22 mouse cellular contexts compared by ENCODE assay signal in the genomic region with DNA sequence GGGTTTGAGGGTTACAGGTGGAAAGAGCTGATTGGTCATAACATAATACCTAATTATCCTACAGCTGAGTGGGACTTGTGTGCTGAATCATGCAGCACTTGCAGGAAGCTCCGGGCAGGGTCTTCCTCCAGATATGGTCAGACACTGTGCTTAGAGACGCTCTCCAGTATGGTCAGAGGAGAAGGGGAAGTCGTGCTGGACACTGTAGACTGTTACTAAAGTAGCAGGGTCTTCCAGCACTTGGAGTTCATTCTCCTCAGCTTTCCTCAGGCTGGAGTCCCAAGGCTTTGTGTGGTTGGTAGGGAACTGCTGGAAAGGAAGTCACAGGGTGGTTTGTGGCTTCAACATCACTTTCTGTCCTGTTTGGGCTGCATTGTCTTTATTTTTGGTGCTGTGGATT. TPM values are rescaled to one million over a fixed set of nuclear protein-coding genes. Genes with fewer than 3 reads are reported as not detected.
DNase-seq lines count a peak whose midpoint lies in the region; ATAC-seq and TF ChIP-seq lines count a peak whose summit lies in the region.
"Had no signal": no experiment of that assay in that cellular context is flagged by ENCODE, and none has a peak within 500 bp of the region (broad histone marks: within the 10 kb centered on the region; RNA-seq: fewer than 3 reads in every experiment).

No protein-coding gene starts in this region.

- no peak for DNase-seq in left cerebral cortex, adult 2 months (ENCODE audit: extremely low spot score in 1 of 2, low spot score in 2 of 2)
- no peak for DNase-seq in left cerebral cortex, postnatal 14 days (ENCODE audit: low spot score in 2 of 2)
- DNase-seq in liver, postnatal 0 days = no peak
- DNase-seq in spleen, postnatal 36 days (ENCODE audit: low spot score in 2 of 2) = no peak
- no peak for DNase-seq in cerebellum, adult 18-20 months
- no peak for DNase-seq in left cerebral cortex, adult 11 months (ENCODE audit: low spot score)
- DNase-seq: B cell, adult 2 months; cerebellum, adult 9-10 months; gastrocnemius, postnatal 10 days; heart, adult 2 months; heart, postnatal 36 days; layer of hippocampus, postnatal 36 days; left cerebral cortex, postnatal 4 days; right cerebral cortex, postnatal 25 days; thymus, postnatal 14 days had no signal

- no peak for TF ChIP-seq POLR2A in cortical plate, adult 2 months (IDR thresholded peaks at IDR 0.05; ENCODE audit: extremely low read depth, insufficient read depth, low read length)

- no peak for TF ChIP-seq CTCF in left cerebral cortex, adult 2 months (IDR thresholded peaks at IDR 0.05)
- TF ChIP-seq CTCF in cortical plate, adult 2 months (IDR thresholded peaks at IDR 0.05; ENCODE audit: extremely low read depth, insufficient read depth, low read length) = no peak
- TF ChIP-seq CTCF in liver, postnatal 0 days (IDR thresholded peaks at IDR 0.05; ENCODE audit: low read depth) = no peak

- H3K4me3 ChIP-seq in left cerebral cortex, adult 2 months = no peak overlapping the region
- no peak overlapping the region for H3K4me3 ChIP-seq in cortical plate, adult 2 months (ENCODE audit: insufficient read depth, low read length)
- H3K4me3 ChIP-seq in liver, postnatal 0 days (ENCODE audit: low read depth, low read length) = no peak overlapping the region
- H3K4me3 ChIP-seq: forebrain, embryonic 12.5 days; heart, adult 2 months; hindbrain, embryonic 15.5 days; intestine, embryonic 15.5 days; liver, embryonic 15.5 days; midbrain, embryonic 10.5 days had no signal

- no peaks in the 10 kb centered on the region for H3K9me3 ChIP-seq in liver, postnatal 0 days (ENCODE audit: low read length)
- H3K9me3 ChIP-seq: forebrain, embryonic 12.5 days; hindbrain, embryonic 15.5 days; intestine, embryonic 15.5 days; liver, embryonic 15.5 days; midbrain, embryonic 10.5 days had no signal

- H3K4me2 ChIP-seq in liver, postnatal 0 days (ENCODE audit: low read depth, low read length) = no peak overlapping the region
- H3K4me2 ChIP-seq: forebrain, embryonic 12.5 days; hindbrain, embryonic 15.5 days; intestine, embryonic 15.5 days; liver, embryonic 15.5 days had no signal

- H3K36me3 ChIP-seq in liver, postnatal 0 days (replicated peaks; ENCODE audit: insufficient read depth, low read length) = no peaks in the 10 kb centered on the region
- H3K36me3 ChIP-seq: forebrain, embryonic 12.5 days; intestine, embryonic 15.5 days; liver, embryonic 15.5 days had no signal

- TF ChIP-seq EP300 in liver, postnatal 0 days (IDR thresholded peaks at IDR 0.05; ENCODE audit: low read depth) = no peak

- 26% methylated on average over 3 of the region's 3 CpGs for whole genome bisulfite sequencing in liver, postnatal 0 days (ENCODE audit: insufficient replicate concordance)

- H3K27me3 ChIP-seq in liver, postnatal 0 days (ENCODE audit: insufficient read depth, low read length) = no peaks in the 10 kb centered on the region
- H3K27me3 ChIP-seq: forebrain, embryonic 12.5 days; hindbrain, embryonic 15.5 days; intestine, embryonic 15.5 days; liver, embryonic 15.5 days had no signal

- intact Hi-C loops in left cerebral cortex, adult 2 months (cut with DNase I) = no loop called here
- intact Hi-C loops in left cerebral cortex, postnatal 14 days (cut with DNase I) = no loop called here

- peak overlapping the region; percentile 73 for H3K27ac ChIP-seq in left cerebral cortex, adult 2 months
- peak overlapping the region; percentile 60; the same call in 1 of the 2 replicates for H3K27ac ChIP-seq in cortical plate, adult 2 months (ENCODE audit: insufficient read depth, low read length)
- H3K27ac ChIP-seq in liver, postnatal 0 days (ENCODE audit: low read depth) = no peak overlapping the region
- H3K27ac ChIP-seq: forebrain, embryonic 12.5 days; heart, adult 2 months; hindbrain, embryonic 15.5 days; intestine, embryonic 15.5 days; liver, embryonic 15.5 days; midbrain, embryonic 10.5 days had no signal

- peaks cover 15% of the 10 kb centered on the region for H3K4me1 ChIP-seq in cortical plate, adult 2 months (ENCODE audit: control insufficient read depth, insufficient read depth, low read length)
- no peaks in the 10 kb centered on the region for H3K4me1 ChIP-seq in liver, postnatal 0 days (ENCODE audit: insufficient read depth)
- H3K4me1 ChIP-seq: forebrain, embryonic 12.5 days; hindbrain, embryonic 15.5 days; intestine, embryonic 15.5 days; liver, embryonic 15.5 days; midbrain, embryonic 10.5 days had no signal

- ATAC-seq in liver, postnatal 0 days = 0 out of 2 replicates have a peak, but pooled peaks have one; percentile 29
- ATAC-seq: intestine, embryonic 15.5 days; lung, postnatal 0 days had no signal

- no peak overlapping the region for H3K9ac ChIP-seq in liver, postnatal 0 days (replicated peaks)
- H3K9ac ChIP-seq: forebrain, embryonic 12.5 days; hindbrain, embryonic 15.5 days; intestine, embryonic 15.5 days; liver, embryonic 15.5 days had no signal

RNA-seq across cellular contexts. Expression of a gene that starts 18.8 kb away (rescaled TPM):
- 10 to 100 TPM; 46.7 to 50.0 TPM for total RNA-seq in left cerebral cortex, adult 2 months (2021)
- total RNA-seq in left cerebral cortex, postnatal 14 days (2021) = 10 to 100 TPM; 42.6 to 45.2 TPM
- 35.3 and 36.9 TPM in 2 replicates for polyA plus RNA-seq in cortical plate, adult 2 months (2012; rRNA removed)
- polyA plus RNA-seq in liver, postnatal 0 days (2015; fragmentation: Nextera tagmentation; extraction: Ambion mirVana) = 0.63 and 1.1 TPM in 2 replicates

RNA-seq across cellular contexts. Expression of a gene that starts 18.9 kb away (rescaled TPM):
- 100 to 1,000 TPM in 1 of 2 experiments, 10 to 100 TPM in 1; 94.4 to 107 TPM for total RNA-seq in left cerebral cortex, adult 2 months (2021)
- 100 to 1,000 TPM; 107 to 124 TPM for total RNA-seq in left cerebral cortex, postnatal 14 days (2021)
- polyA plus RNA-seq in cortical plate, adult 2 months (2012; rRNA removed) = 116 and 121 TPM in 2 replicates
- polyA plus RNA-seq in liver, postnatal 0 days (2015; fragmentation: Nextera tagmentation; extraction: Ambion mirVana) = 30.6 and 34.2 TPM in 2 replicates

RNA-seq across cellular contexts. Expression of a gene that starts 57.8 kb away (rescaled TPM):
- 10 to 100 TPM; 11.4 to 12.3 TPM for total RNA-seq in left cerebral cortex, adult 2 months (2021)
- total RNA-seq in left cerebral cortex, postnatal 14 days (2021) = 1 to 10 TPM; 9.1 to 9.6 TPM
- polyA plus RNA-seq in cortical plate, adult 2 months (2012; rRNA removed) = 7.0 and 7.8 TPM in 2 replicates
- polyA plus RNA-seq in liver, postnatal 0 days (2015; fragmentation: Nextera tagmentation; extraction: Ambion mirVana) = 1.1 and 1.8 TPM in 2 replicates
